Mouse (Mus musculus): Measurements from ENCODE around the gene D630023F18Rik. TPM values are rescaled to one million over a fixed set of nuclear protein-coding genes. Genes with fewer than 3 reads are reported as not detected.

Gene D630023F18Rik
- polyA plus RNA-seq, 1 experiment from 2014 or later = 0.42 TPM

- no peak overlapping the region for H3K9ac ChIP-seq
- no peaks in the 10 kb centered on the region for H3K27me3 ChIP-seq
- WGBS = 84% methylated on average over 6 of the region's 6 CpGs
- H3K27ac ChIP-seq = no peak overlapping the region
- H3K4me1 ChIP-seq = no peaks in the 10 kb centered on the region
- no peak overlapping the region for H3K4me2 ChIP-seq (replicated peaks)
- no peak overlapping the region for H3K4me3 ChIP-seq
- H3K36me3 ChIP-seq = no peaks in the 10 kb centered on the region
- H3K9me3 ChIP-seq = no peaks in the 10 kb centered on the region
- ATAC-seq (ENCODE audit: insufficient number of reproducible peaks, insufficient read depth, low FRiP score, low TSS enrichment) = no peak
Observed at GRCm38 (mm10) chr1:65137560-65137959, 14.5 kb upstream of the D630023F18Rik start.

- Histone ChIP-seq H3K4me3 (no peak overlapping the region), H3K4me1 (no peaks in the 10 kb centered on the region), H3K27ac (no peak overlapping the region), H3K36me3 (no peaks in the 10 kb centered on the region), H3K4me2 (replicated peaks) (no peak overlapping the region), H3K9ac (no peak overlapping the region), H3K27me3 (no peaks in the 10 kb centered on the region), H3K9me3 (no peaks in the 10 kb centered on the region)
- 74% methylated on average over 1 of the region's 1 CpGs for WGBS
- no peak for ATAC-seq (ENCODE audit: insufficient number of reproducible peaks, insufficient read depth, low FRiP score, low TSS enrichment)
Observed at GRCm38 (mm10) chr1:65132833-65133232, 9.8 kb upstream of the D630023F18Rik start.

GRCm38 (mm10) chr1:65131671-65132070 lies 8.7 kb upstream of the D630023F18Rik start:
- Histone ChIP-seq H3K9ac (no peak overlapping the region), H3K27ac (no peak overlapping the region), H3K4me3 (no peak overlapping the region), H3K4me1 (no peaks in the 10 kb centered on the region), H3K9me3 (no peaks in the 10 kb centered on the region), H3K36me3 (no peaks in the 10 kb centered on the region), H3K27me3 (no peaks in the 10 kb centered on the region), H3K4me2 (replicated peaks) (no peak overlapping the region)
- 93% methylated on average over 1 of the region's 1 CpGs for WGBS
- ATAC-seq (ENCODE audit: insufficient number of reproducible peaks, insufficient read depth, low FRiP score, low TSS enrichment) = no peak

GRCm38 (mm10) chr1:65130226-65130625 lies 7.2 kb upstream of the D630023F18Rik start:
- no peak overlapping the region for H3K9ac ChIP-seq
- no peak for ATAC-seq (ENCODE audit: insufficient number of reproducible peaks, insufficient read depth, low FRiP score, low TSS enrichment)
- WGBS = 77% methylated on average over 3 of the region's 3 CpGs
- H3K9me3 ChIP-seq = no peaks in the 10 kb centered on the region
- H3K27ac ChIP-seq = no peak overlapping the region
- no peaks in the 10 kb centered on the region for H3K4me1 ChIP-seq
- no peak overlapping the region for H3K4me2 ChIP-seq (replicated peaks)
- no peaks in the 10 kb centered on the region for H3K36me3 ChIP-seq
- no peak overlapping the region for H3K4me3 ChIP-seq
- H3K27me3 ChIP-seq = no peaks in the 10 kb centered on the region

- no peak overlapping the region for H3K4me2 ChIP-seq (replicated peaks)
- no peak overlapping the region for H3K4me3 ChIP-seq
- WGBS = 83% methylated on average over 3 of the region's 3 CpGs
Observed at GRCm38 (mm10) chr1:65129634-65130180, 6.7 kb upstream of the D630023F18Rik start.

GRCm38 (mm10) chr1:65119438-65119837 lies 3.6 kb downstream of the D630023F18Rik start, which contains the start of gene Gm28845:
Gene Gm28845, minus strand, starts transcription at chr1:65119558.
- H3K9ac ChIP-seq = no peak within 1 kb of the TSS
- no peaks in the 10 kb centered on the region for H3K27me3 ChIP-seq
- no peak for ATAC-seq (ENCODE audit: insufficient number of reproducible peaks, insufficient read depth, low FRiP score, low TSS enrichment)
- H3K36me3 ChIP-seq = no peaks in the 10 kb centered on the region
- H3K4me1 ChIP-seq = peaks cover 5% of the 10 kb centered on the region; the same call in 1 of the 2 replicates
- H3K27ac ChIP-seq = no peak within 1 kb of the TSS
- no peaks in the 10 kb centered on the region for H3K9me3 ChIP-seq
- no peak within 1 kb of the TSS for H3K4me3 ChIP-seq
- 85% methylated on average over 1 of the region's 1 CpGs for WGBS
- no peak within 1 kb of the TSS for H3K4me2 ChIP-seq (replicated peaks)

More at GRCm38 (mm10) chr1:65129634-65130180, 6.7 kb upstream of the D630023F18Rik start:
- Histone ChIP-seq H3K36me3 (no peaks in the 10 kb centered on the region), H3K9me3 (no peaks in the 10 kb centered on the region), H3K4me1 (no peaks in the 10 kb centered on the region), H3K27ac (no peak overlapping the region), H3K27me3 (no peaks in the 10 kb centered on the region), H3K9ac (no peak overlapping the region)
- no peak for ATAC-seq (ENCODE audit: insufficient number of reproducible peaks, insufficient read depth, low FRiP score, low TSS enrichment)

GRCm38 (mm10) chr1:65118150-65118913 lies 4.7 kb downstream of the D630023F18Rik start:
- no peak overlapping the region for H3K27ac ChIP-seq
- no peak overlapping the region for H3K9ac ChIP-seq
- peaks cover 5% of the 10 kb centered on the region; the same call in 1 of the 2 replicates for H3K4me1 ChIP-seq
- WGBS = 68% methylated on average over 8 of the region's 8 CpGs
- no peak overlapping the region for H3K4me2 ChIP-seq (replicated peaks)
- no peak for ATAC-seq (ENCODE audit: insufficient number of reproducible peaks, insufficient read depth, low FRiP score, low TSS enrichment)
- H3K4me3 ChIP-seq = no peak overlapping the region
- no peaks in the 10 kb centered on the region for H3K36me3 ChIP-seq
- H3K9me3 ChIP-seq = no peaks in the 10 kb centered on the region
- H3K27me3 ChIP-seq = no peaks in the 10 kb centered on the region

GRCm38 (mm10) chr1:65113536-65114172 lies 9.4 kb downstream of the D630023F18Rik start:
- Histone ChIP-seq H3K9ac (no peak overlapping the region), H3K4me3 (no peak overlapping the region), H3K36me3 (no peaks in the 10 kb centered on the region), H3K4me1 (no peaks in the 10 kb centered on the region), H3K27me3 (no peaks in the 10 kb centered on the region), H3K9me3 (no peaks in the 10 kb centered on the region), H3K27ac (no peak overlapping the region), H3K4me2 (replicated peaks) (no peak overlapping the region)
- WGBS = 91% methylated on average over 5 of the region's 5 CpGs
- ATAC-seq (ENCODE audit: insufficient number of reproducible peaks, insufficient read depth, low FRiP score, low TSS enrichment) = no peak

- no peak overlapping the region for H3K9ac ChIP-seq
Observed at GRCm38 (mm10) chr1:65112807-65113196, 10.2 kb downstream of the D630023F18Rik start.

GRCm38 (mm10) chr1:65112031-65112806 lies 10.8 kb downstream of the D630023F18Rik start:
- no peak for ATAC-seq (ENCODE audit: insufficient number of reproducible peaks, insufficient read depth, low FRiP score, low TSS enrichment)

More at GRCm38 (mm10) chr1:65112807-65113196, 10.2 kb downstream of the D630023F18Rik start:
- H3K4me1 ChIP-seq = no peaks in the 10 kb centered on the region
- peak overlapping the region; percentile 33 for H3K4me2 ChIP-seq (replicated peaks)
- no peak overlapping the region for H3K27ac ChIP-seq
- no peaks in the 10 kb centered on the region for H3K9me3 ChIP-seq
- H3K27me3 ChIP-seq = no peaks in the 10 kb centered on the region
- no peak overlapping the region for H3K4me3 ChIP-seq
- peak; percentile 50; the same call in 1 of the 2 replicates for ATAC-seq (ENCODE audit: insufficient number of reproducible peaks, insufficient read depth, low FRiP score, low TSS enrichment)
- 53% methylated on average over 14 of the region's 14 CpGs for WGBS
- no peaks in the 10 kb centered on the region for H3K36me3 ChIP-seq

GRCm38 (mm10) chr1:65109756-65110435 lies 13.1 kb downstream of the D630023F18Rik start:
- Histone ChIP-seq H3K27ac (no peak overlapping the region), H3K27me3 (no peaks in the 10 kb centered on the region), H3K9ac (no peak overlapping the region), H3K4me1 (no peaks in the 10 kb centered on the region), H3K9me3 (no peaks in the 10 kb centered on the region), H3K36me3 (no peaks in the 10 kb centered on the region), H3K4me2 (replicated peaks) (no peak overlapping the region), H3K4me3 (no peak overlapping the region)
- 0 out of 2 replicates have a peak, but pooled peaks have one; percentile 11 for ATAC-seq (ENCODE audit: insufficient number of reproducible peaks, insufficient read depth, low FRiP score, low TSS enrichment)
- 72% methylated on average over 25 of the region's 25 CpGs for WGBS

More at GRCm38 (mm10) chr1:65112031-65112806, 10.8 kb downstream of the D630023F18Rik start:
- no peak overlapping the region for H3K27ac ChIP-seq
- H3K4me3 ChIP-seq = no peak overlapping the region
- H3K4me2 ChIP-seq (replicated peaks) = peak overlapping the region; percentile 33
- WGBS = 10% methylated on average over 8 of the region's 8 CpGs
- no peaks in the 10 kb centered on the region for H3K4me1 ChIP-seq
- H3K27me3 ChIP-seq = no peaks in the 10 kb centered on the region
- H3K9ac ChIP-seq = no peak overlapping the region
- no peaks in the 10 kb centered on the region for H3K9me3 ChIP-seq
- no peaks in the 10 kb centered on the region for H3K36me3 ChIP-seq
